Mouse (Mus musculus) frontal cortex, postnatal 25 days (tissue): Measurements from ENCODE around the gene Gon7.
A peak's percentile ranks its signal among the peaks of the same experiment; 100 is the strongest.

Source experiments
- DNase-seq, 2 experiments: peaks; one replicate each; pipeline ENCODE4 v3.0.0; 2022; ENCODE audit warnings: low spot score in 2 of 2

The Gon7 gene

DNA sequence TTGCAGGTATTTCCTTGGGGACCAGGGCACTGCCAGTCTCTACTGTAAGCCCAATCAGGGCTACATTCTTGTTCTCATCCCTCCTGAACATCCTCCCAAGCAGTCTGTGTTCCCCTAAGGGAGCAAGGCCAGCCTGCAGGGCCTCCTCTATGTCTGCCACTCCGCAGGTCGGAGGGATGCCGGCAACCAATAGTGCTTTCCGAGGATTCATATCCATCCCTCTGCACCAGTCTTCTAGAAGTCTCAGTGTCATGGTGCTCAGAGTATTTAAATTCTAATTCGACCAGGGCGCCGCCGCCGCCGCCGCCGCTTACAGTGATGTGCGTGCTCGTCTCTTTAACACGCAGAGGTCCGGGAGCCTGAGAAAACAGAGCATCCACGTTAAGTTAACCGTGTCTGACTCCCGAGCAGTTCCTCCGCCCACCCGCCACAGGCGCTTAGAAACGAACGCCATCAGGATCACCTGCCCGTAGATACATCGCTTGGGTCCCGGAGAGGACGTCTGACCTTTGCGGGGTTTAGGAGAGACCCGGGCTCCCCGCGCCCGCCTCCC, 14.5 kb downstream of the Gon7 start:
- no peak for DNase-seq

GRCm38 (mm10) chr12:102742056-102742455, 15.5 kb downstream of the Gon7 start:
- no peak for DNase-seq

GRCm38 (mm10) chr12:102740285-102740684, 17.3 kb downstream of the Gon7 start:
- no peak for DNase-seq

- DNase-seq = no peak
These were observed 18.5 kb downstream of the Gon7 start for GRCm38 (mm10) chr12:102739096-102739495.

GRCm38 (mm10) chr12:102733381-102733780, 24.2 kb downstream of the Gon7 start:
- peak in 1 of 2 experiments; percentile 55 for DNase-seq

- no peak for DNase-seq
These were observed 26.6 kb downstream of the Gon7 start for GRCm38 (mm10) chr12:102730798-102731619.

DNA sequence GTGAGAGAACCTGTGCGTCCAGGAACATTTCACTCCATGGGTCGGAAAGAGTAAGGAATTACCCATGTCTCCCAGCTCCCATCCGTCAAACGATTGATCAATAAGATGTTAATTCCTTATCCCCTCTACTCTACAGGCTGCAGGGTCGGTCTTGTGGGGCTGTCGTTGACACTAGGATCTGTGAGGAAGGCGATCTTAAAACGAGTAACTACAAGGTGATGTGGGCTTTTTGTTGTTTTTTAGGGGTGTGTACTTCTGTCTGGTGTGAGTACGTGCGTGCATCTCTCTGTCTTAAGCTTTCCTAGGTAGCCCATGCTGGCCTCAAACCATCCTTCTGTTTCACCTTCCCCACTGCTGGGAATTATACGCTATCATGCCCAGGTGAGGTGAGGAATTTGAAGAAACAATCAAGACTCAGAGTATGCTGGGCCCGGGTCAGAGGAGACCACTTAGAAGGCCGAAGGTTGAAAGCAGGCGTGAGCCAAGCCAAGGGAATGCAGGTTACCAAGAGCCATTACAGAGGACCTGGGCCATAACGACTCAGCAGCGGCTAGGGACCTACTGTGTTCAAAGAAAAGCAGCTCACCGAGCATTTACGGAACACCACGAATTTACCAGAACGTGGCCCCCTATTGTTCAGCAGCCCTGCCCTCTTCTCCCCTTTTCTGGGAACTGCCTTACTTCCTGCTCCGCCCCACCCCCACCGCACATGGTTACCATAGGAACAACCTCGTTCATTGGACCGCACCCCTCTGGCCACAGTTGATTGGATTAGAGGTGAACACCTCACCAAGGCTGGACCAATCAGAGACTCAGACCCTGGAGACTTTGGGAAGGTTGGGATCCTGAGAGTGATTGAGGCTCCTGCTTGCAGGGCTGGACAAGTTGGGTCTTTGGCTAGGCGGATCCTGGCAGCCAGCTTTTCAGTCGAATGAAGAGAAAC, 27.5 kb downstream of the Gon7 start:
- DNase-seq = peak; percentile 51 to 52

DNA sequence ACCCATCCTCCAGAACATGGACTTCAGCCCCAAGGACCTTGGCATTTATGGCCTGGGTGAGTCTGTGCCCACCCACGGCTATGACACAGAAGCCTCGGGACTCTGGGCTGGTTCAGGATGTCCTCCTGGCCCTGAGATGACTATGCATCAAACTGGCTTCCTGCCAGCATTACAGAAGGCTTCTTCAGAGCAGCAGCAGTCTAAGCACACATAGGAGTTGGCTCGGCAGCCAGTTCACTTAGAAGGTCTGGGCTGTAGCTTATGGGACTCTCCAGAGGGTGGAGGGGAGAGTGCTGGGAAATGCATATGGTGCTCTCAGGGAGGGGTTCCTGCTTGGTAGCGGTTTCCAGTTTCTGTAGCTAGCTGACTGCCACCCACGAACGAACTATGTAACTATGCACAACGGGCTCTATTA, 31.8 kb downstream of the Gon7 start:
- no peak for DNase-seq

DNA sequence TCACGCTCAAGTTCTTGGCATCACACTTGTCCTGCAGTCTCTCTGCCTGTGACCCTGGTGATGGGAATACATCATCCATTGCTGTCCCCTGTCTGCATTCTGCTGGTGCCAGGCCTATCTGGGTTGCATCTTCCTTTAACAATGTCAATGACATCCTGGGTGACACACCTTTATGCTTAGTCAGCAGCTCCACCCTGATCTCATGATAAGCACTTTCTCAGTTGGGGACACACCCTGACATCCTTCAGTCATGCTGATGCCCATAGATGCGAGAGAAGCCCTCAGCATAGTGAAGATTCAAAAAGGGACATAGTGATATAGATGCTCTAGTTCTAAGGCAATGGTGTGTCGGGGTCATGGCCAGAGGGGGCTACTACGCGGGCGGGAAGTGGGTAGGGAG, 32.5 kb downstream of the Gon7 start:
- no peak for DNase-seq

- DNase-seq = no peak
These were observed 33.7 kb downstream of the Gon7 start for GRCm38 (mm10) chr12:102723861-102724260.

DNA sequence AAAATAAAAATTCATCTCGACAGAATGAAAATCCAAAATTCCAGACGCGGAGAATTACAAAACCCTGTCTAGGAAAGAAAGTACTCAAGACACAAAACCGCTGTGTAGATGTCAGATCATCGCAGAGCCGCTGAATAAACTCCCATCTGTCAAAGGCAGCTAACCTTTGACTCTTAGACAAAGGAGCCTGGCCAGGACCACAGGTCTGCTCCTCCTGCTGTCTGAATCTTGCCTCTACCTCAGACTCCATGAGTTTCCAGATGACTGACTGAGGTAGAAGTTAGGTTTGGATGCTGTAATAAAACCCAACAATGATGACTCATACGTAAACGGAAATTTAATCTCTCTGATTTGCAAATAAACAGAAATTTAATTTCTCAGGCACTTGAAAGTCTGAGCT, 34.6 kb downstream of the Gon7 start:
- DNase-seq = no peak

DNA sequence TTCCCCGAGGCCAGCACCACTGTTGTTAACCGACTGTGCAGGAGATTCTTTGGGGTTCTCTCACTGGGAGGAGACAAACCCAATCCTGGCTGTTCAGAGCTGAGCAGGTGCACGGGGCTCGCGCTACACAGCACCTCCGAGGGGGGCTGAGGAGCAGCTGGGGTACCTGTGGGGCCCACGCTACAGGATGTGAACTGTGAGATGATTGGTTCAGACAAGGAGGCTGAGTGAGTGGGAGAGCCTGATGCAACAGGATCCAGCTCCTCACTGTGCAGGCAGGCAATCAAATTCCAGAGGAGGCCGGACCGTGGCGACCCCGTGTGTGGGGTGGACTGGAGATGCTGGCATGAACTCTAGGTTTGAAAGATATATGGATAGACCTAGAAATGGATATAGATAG, 35.2 kb downstream of the Gon7 start:
- no peak for DNase-seq

DNA sequence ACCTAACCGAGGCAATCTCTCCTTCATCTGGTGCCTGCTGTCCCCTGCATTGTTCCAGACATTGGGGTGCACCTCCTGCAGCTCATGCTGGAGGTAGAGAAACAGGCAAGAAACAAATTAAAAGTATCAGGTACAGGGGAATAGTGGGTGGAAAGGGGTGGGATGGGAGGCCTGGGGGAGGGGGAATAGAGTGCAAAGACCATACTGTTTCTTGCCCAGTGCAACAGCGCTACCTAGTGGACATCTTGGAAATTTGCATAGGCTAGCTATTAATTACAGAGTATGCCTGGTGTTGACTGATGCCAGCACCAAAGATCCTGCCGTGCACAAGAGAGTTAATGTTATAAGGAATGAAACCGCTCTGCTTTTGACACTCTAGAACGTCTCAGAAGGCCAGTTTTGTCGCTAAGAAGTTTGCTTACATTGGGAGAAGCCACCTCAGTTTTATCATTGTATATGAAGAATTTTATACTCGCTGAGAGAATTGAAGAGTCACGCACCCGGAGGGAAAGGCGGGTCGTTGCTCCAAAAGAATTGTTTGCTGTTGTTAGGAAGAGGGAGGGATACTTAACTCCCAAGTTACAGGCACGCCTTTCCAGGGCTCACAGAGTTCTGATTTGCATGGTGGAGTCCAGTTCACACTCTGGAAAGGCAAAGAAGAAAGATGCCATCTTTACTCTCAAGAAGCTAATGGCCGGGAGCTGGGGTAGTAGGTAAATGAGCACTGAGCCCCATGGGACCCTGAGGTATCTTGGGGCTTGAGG, 37.9 kb downstream of the Gon7 start:
- no peak for DNase-seq

GRCm38 (mm10) chr12:102714654-102715395, 42.8 kb downstream of the Gon7 start:
- DNase-seq = no peak

DNA sequence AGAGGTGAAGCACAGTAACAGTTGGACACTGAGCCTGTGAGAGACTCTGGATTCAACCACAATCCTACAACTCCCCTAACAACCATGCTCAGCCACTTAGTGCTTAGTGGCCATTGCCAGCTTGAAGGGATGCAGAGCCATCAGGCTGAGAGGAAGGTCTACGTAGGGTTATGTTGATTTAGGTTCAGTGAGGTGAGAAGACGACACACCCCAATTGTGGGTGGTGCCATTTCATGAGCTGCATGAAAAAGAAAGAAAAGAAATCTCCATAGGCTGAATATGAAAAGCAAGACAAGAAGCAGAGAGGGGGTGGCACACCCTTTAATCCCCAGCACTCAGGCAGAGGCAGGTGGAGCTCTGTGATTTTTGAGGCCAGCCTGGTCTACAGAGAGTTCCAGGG, 43.5 kb downstream of the Gon7 start:
- no peak for DNase-seq

- no peak for DNase-seq
These were observed 44.3 kb downstream of the Gon7 start for GRCm38 (mm10) chr12:102713153-102713865.

GRCm38 (mm10) chr12:102710851-102711375, 46.7 kb downstream of the Gon7 start:
- DNase-seq = no peak

DNA sequence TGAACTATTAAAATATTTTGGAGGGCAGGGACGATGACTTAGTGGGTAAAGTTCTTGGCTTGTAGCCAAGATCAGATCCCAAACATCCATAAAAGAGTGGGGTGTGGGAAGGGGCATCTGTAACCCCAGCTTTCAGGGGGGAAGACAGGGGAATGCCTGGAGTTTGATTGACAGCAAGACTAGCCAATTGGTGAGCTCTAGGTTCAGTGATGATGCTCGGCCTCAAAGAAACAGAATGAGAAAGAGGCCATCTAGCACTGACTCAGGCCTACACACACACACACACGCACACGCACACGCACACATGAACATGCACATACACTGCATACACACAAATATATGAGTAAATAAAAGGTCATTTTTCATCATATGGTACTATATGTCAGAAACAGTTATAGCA, 47.7 kb downstream of the Gon7 start:
- DNase-seq = no peak

- no peak for DNase-seq
These were observed 49.4 kb downstream of the Gon7 start for GRCm38 (mm10) chr12:102708220-102708619.

- DNase-seq = no peak
These were observed 50.7 kb downstream of the Gon7 start for GRCm38 (mm10) chr12:102706833-102707463.
